Mouse (Mus musculus): ENCODE measurements around the gene Cryba2.

DNA sequence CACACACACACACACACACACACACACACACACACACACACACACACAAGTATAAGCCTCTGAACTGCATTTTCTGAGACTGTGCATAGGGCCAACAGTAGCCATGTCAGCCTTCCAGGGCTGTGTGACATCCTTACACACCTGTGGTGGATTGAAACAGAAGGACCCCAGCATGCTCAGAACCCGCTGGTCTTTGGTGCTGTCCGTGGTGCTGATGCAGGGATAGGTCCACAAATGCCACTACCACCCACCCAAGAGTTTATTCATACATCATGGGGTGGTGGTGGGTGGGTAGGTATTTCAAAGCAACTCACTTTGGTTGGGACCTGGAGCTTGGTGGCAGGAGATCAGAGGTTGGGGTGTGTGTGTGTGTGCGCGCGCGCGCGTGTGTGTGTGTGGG lies 1.4 kb downstream of the Cryba2 start:
- TF ChIP-seq CTCF (IDR thresholded peaks at IDR 0.05; ENCODE audit: insufficient read depth, low read depth, low read length) (no peak), POLR2A (IDR thresholded peaks at IDR 0.05; ENCODE audit: insufficient read depth, low read depth, low read length) (no peak)

Data from olfactory bulb, adult 2 months (tissue).